Mouse (Mus musculus) MEL (cell line): ENCODE measurements around the gene Clstn3.

Experiments used
- CTCF ChIP-seq, 3 experiments: IDR thresholded peaks in 2 of 3; conservative IDR thresholded peaks in 1 of 3; 2 replicates each; pipeline ENCODE4 v1.5.1; 2011 to 2012; ENCODE audit warnings: low read length in 3 of 3, low read depth in 2 of 3, mild to moderate bottlenecking in 2 of 3, improper control_type of control experiment in 1 of 3, inconsistent platforms in 1 of 3, mixed read lengths in 1 of 3, moderate library complexity in 1 of 3; ENCODE audit not compliant: control insufficient read depth in 1 of 3, insufficient read depth in 1 of 3, poor library complexity in 1 of 3, severe bottlenecking in 1 of 3
- ELF1 ChIP-seq: IDR thresholded peaks from 2 replicates; pipeline ENCODE4 v1.6.1; 2014; ENCODE audit warnings: low read depth, mild to moderate bottlenecking, inconsistent platforms, low read length, improper control_type of control experiment, moderate library complexity
- GATA1 ChIP-seq: IDR thresholded peaks from 2 replicates; pipeline ENCODE4 v1.6.1; 2011; ENCODE audit warnings: low read depth, low read length, improper control_type of control experiment
- MAFK ChIP-seq: IDR thresholded peaks from 2 replicates; pipeline ENCODE4 v1.6.1; 2011; ENCODE audit warnings: low read depth, mild to moderate bottlenecking, low read length, improper control_type of control experiment, borderline replicate concordance
- MAX ChIP-seq: IDR thresholded peaks from 2 replicates; pipeline ENCODE4 v1.6.1; 2011; ENCODE audit warnings: low read length, improper control_type of control experiment
- POLR2A ChIP-seq, 2 experiments: IDR thresholded peaks; 2 replicates each; pipeline ENCODE4 v1.6.1; 2011 to 2012; ENCODE audit warnings: low read length in 2 of 2, mild to moderate bottlenecking in 2 of 2, control low read depth in 1 of 2, improper control_type of control experiment in 1 of 2, low read depth in 1 of 2, moderate library complexity in 1 of 2; ENCODE audit not compliant: control insufficient read depth in 1 of 2, insufficient read depth in 1 of 2, poor library complexity in 1 of 2
- RAD21 ChIP-seq: IDR thresholded peaks from 2 replicates; pipeline ENCODE4 v1.6.1; 2011; ENCODE audit warnings: mild to moderate bottlenecking, low read depth, low read length, improper control_type of control experiment
- TBP ChIP-seq: IDR thresholded peaks from 2 replicates; pipeline ENCODE4 v1.8.0; 2011; ENCODE audit warnings: low read depth, low read length, improper control_type of control experiment
- USF2 ChIP-seq, 2 experiments: IDR thresholded peaks; 2 replicates each; pipeline ENCODE4 v1.6.1; 2011 to 2012; ENCODE audit warnings: improper control_type of control experiment in 2 of 2, low read length in 2 of 2, borderline replicate concordance in 1 of 2, inconsistent platforms in 1 of 2, low read depth in 1 of 2, mild to moderate bottlenecking in 1 of 2; ENCODE audit not compliant: insufficient read depth in 1 of 2
- ZC3H11A ChIP-seq: IDR thresholded peaks from 2 replicates; pipeline ENCODE4 v1.6.1; 2012; ENCODE audit warnings: low read depth, mild to moderate bottlenecking, inconsistent platforms, low read length, improper control_type of control experiment

DNA sequence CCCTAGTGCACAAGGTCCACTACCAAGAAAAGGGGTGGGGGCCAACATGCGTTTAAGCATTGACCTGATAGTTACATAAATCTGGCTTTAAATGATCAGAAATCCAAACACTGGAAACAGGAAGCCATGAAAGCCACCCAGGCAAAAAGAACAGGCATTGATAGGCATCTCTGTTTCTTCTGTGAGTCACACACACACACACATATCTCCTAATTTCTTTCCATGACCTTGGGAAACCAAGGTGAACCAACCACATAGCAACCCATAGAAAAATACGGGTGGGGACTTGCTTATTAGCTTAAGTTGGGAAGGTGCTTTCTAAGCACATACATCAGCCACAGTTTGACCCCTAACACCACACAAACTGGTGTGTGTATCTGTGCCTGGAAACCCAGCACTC, 17.2 kb downstream of the Clstn3 start:
- TF ChIP-seq GATA1 (no peak), MAX (no peak), ELF1 (no peak), CTCF (IDR thresholded peaks at IDR 0.05 in 2 of 3, conservative IDR thresholded peaks at IDR 0.05 in 1 of 3; ENCODE audit: control insufficient read depth in 1 of 3, insufficient read depth in 1 of 3, low read depth in 2 of 3, low read length in 3 of 3, poor library complexity in 1 of 3, severe bottlenecking in 1 of 3) (no peak), TBP (no peak), USF2 (IDR thresholded peaks at IDR 0.05; ENCODE audit: borderline replicate concordance in 1 of 2, insufficient read depth in 1 of 2, low read depth in 1 of 2, low read length in 2 of 2) (no peak), ZC3H11A (no peak), RAD21 (no peak), POLR2A (IDR thresholded peaks at IDR 0.05; ENCODE audit: control insufficient read depth in 1 of 2, insufficient read depth in 1 of 2, low read depth in 1 of 2, low read length in 2 of 2, poor library complexity in 1 of 2) (no peak), MAFK (no peak)
